Mouse (Mus musculus): ENCODE measurements at regions not wholly inside any gene's neighbourhood (a gene's known extent, or its start where the extent isn't known, plus 50 kb on each side); places are given as distances from the start of the nearest gene placed in this dataset.
A peak's percentile ranks its signal among the peaks of the same experiment; 100 is the strongest.
"Not testable (repeated sequence)": the region's sequence is repeated elsewhere in the genome, so short reads cannot be mapped to it uniquely, and the experiment has no call there.

- DNase-seq (ENCODE audit: low read depth, low spot score) = peak; percentile 56
These were observed 140.2 kb downstream of the Pls3 start for GRCm38 (mm10) chrX:75734628-75735302.

DNA sequence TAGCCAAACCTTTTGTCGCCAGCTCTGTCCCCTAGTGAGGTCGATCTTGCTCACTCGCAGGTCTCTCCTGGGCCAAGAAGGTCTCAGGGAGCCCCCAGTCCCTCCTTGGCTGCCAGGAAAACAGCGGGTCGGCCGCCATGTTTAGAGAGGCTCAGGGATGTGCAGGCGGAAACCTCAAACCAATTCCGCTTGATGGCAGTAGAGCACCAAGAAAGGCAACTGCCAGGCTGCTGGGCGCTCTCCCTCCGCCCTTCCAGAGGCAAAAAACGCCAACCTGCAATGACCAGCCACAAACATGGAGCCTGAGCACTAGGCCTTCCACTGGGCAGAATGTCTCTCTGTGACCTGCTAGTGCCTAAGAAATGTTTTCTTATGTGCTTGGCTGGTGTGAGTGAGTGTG lies 141.3 kb downstream of the Pls3 start:
- peak; percentile 37 for DNase-seq (ENCODE audit: low read depth, low spot score)

- not testable (repeated sequence) for DNase-seq (ENCODE audit: low read depth, low spot score)
These were observed 145.2 kb downstream of the Pls3 start for GRCm38 (mm10) chrX:75729791-75730190.

DNA sequence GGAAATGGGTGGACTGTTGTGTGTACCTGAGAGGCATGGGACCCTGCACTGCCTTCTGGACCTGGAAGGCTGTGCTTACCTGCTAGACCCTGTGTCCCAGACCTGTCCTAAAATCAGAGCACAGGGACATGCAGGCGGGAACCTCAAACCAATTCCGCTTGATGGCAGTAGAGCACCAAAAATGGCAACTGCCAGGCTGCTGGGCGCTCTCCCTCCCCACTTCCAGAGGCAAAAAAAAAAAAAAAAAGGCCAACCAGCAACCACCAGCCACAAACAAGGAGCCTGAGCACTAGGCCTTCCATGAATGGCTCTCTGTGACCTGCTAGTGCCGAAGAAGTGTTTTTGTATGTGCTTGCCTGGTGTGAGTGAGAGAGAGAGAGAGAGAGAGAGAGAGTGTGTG lies 146.5 kb downstream of the Pls3 start:
- DNase-seq (ENCODE audit: low read depth, low spot score) = no peak

GRCm38 (mm10) chrX:75723542-75723941 lies 145.5 kb upstream of the Rab39b start:
- not testable (repeated sequence) for DNase-seq (ENCODE audit: low read depth, low spot score)

DNA sequence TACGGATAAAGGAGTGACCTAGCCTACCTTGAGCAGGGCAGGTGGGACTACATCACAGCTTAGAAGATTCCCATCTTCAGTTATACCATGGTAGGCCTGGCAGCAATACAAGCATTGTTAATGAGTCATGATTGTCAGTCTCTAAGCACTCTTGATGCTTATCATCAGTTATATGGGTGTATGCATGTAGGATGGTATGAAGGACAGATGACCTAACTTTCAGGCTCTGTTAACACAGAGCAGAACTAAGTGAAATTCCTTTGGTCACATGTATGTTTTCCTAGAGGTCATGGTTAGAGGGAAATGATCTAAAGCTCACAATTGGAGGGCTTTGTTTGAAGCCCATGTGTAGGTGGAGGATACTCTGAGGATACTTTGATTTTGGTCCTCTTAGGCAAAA lies 121.9 kb upstream of the Rab39b start:
- DNase-seq (ENCODE audit: low read depth, low spot score) = no peak

DNA sequence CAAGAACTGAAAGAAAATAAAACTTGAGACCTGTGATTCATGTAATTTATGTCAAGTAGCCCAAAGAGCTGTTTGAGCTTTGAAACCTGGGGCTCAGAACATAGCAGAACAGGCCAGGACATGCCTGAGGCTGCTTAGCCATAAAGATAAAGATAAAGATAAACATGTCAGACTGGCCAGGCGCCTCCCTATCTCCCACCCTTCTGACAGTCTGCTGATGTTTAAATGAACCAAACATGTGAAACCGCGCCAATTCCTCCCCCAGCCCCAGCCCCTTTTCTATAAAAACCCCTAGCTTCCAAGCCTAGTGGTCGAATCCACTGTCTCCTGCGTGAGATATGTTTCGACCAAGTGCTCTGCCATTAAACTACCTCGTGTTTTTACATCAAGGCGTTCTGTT lies 97.2 kb upstream of the Rab39b start:
- DNase-seq (ENCODE audit: low read depth, low spot score) = not testable (repeated sequence)

GRCm38 (mm10) chrX:75673920-75674665 lies 96.1 kb upstream of the Rab39b start:
- peak; percentile 92 for DNase-seq (ENCODE audit: low read depth, low spot score)

DNA sequence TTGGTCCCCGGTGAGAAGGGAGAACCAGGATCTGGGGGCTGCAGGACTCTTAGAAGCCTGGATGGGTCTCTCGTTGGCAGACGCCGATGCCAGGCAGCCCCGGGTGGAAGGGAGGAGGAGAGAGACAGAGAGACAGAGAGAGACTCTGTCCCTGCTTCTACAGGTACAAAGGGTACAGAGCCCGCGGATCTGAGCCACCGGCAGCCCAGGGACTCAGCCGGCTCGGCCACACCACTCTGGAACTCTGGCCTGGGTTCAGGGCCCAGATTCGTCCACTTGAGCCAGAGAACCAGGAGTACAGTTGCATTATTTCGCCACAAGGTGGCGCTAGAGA lies 95.5 kb upstream of the Rab39b start:
- no peak for DNase-seq (ENCODE audit: low read depth, low spot score)

GRCm38 (mm10) chrX:75672976-75673375 lies 94.9 kb upstream of the Rab39b start:
- DNase-seq (ENCODE audit: low read depth, low spot score) = no peak

DNA sequence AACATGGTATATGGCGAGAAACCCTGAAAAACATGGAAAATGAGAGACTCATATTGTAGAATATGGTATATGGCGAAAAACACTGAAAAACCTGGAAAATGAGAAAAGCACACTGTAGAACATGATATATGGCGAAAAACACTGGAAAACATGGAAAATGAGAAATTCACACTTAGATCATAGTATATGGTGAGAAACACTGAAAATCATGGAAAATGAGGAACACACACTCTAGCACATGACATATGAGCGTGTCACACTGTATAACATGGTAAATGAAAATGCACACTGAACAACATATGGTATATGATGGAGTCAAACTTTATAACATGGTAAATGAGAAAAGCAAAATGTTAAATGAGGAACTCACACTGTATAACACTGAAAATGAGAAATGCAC lies 89.6 kb upstream of the Rab39b start:
- DNase-seq (ENCODE audit: low read depth, low spot score) = no peak

DNA sequence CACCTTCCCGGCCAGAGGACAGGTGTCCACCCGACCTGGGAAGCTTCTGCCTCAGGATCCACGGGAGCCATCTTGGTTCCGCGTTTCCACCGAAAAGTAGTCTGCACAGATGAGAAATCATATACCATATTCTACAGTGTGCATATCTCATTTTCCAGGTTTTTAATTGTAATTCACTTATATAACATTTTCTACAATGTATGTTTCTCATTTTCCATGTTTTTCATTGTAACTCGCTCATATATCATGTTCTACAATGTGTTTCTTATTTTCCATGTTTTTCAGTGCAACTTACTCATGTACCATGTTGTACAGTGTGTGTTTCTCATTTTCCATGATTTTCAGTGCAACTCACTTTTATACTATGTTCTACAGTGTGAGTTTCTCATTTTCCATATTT lies 65.4 kb upstream of the Rab39b start:
- no peak for DNase-seq (ENCODE audit: low read depth, low spot score)
